Mouse (Mus musculus) bone marrow, adult 2 months (tissue): ENCODE results near the gene Pgf.

Experiments
- CTCF ChIP-seq: fragments of 200-500 bp; IDR thresholded peaks from 2 replicates; pipeline ENCODE4 v1.5.1; 2011; ENCODE audit warnings: low read length, control low read depth; ENCODE audit not compliant: control insufficient read depth, insufficient read depth
- POLR2A ChIP-seq: fragments of 200-500 bp; IDR thresholded peaks from 2 replicates; pipeline ENCODE4 v1.6.1; 2011; ENCODE audit warnings: low read depth, mild to moderate bottlenecking, control low read depth, low read length, borderline replicate concordance; ENCODE audit not compliant: control insufficient read depth

DNA sequence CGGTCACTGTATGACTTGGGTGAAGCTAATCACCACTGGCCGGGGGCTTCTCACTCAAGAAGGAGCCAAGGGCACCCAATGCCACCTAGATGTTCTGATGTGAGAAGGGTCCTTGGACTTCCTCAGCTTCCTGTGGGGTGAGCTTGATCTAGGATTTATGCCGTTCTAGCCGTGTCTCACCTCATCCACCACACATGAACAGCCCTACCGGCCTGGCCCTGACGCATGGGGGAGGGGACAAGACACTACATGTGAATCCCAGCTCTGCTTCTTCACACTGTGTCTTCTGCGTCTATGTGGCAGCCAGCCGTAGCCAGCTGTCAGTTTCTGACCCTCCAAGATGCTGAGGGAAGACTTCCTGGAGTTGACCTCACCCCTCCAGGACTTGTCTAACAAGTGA is 18.8 kb downstream of the Pgf start:
- no peak for TF ChIP-seq CTCF
- TF ChIP-seq POLR2A = no peak
